Mouse (Mus musculus) forebrain, embryonic 11.5 days (tissue): ENCODE data around the gene Irf4. TPM values are rescaled to one million over a fixed set of nuclear protein-coding genes. Genes with fewer than 3 reads are reported as not detected.

ENCODE experiments used
- ATAC-seq: fragments of 200-750 bp; cut with Nextera tagmentation; replicated peaks from 2 replicates; pipeline ENCODE4 v1.8.0; 2017; ENCODE audit warnings: moderate TSS enrichment; ENCODE audit not compliant: low FRiP score
- DNase-seq: peaks from one replicate; pipeline ENCODE4 v3.0.0-alpha.2; 2017; ENCODE audit warnings: low spot score
- H3K27ac ChIP-seq: fragments of 300-500 bp; sonication (generic); 2 replicates; pipeline ENCODE4 v1.5.1; 2014; ENCODE audit warnings: low read depth, low read length
- H3K27me3 ChIP-seq: fragments of 300-500 bp; sonication (generic); 2 replicates; pipeline ENCODE4 v1.6.1; 2014; ENCODE audit warnings: mild to moderate bottlenecking, low read length, mixed read lengths; ENCODE audit not compliant: control insufficient read depth, insufficient read depth
- H3K36me3 ChIP-seq: fragments of 300-500 bp; sonication (generic); 2 replicates; pipeline ENCODE4 v1.6.1; 2014; ENCODE audit warnings: mild to moderate bottlenecking, low read length, moderate library complexity, mixed read lengths; ENCODE audit not compliant: control insufficient read depth, insufficient read depth
- H3K4me1 ChIP-seq: fragments of 300-500 bp; sonication (generic); replicated peaks from 2 replicates; pipeline ENCODE4 v1.6.1; 2014; ENCODE audit warnings: low read length, mixed read lengths; ENCODE audit not compliant: control insufficient read depth, insufficient read depth
- H3K4me2 ChIP-seq: fragments of 300-500 bp; sonication (generic); 2 replicates; pipeline ENCODE4 v1.6.1; 2014; ENCODE audit warnings: low read depth, mild to moderate bottlenecking, low read length, moderate library complexity, mixed read lengths; ENCODE audit not compliant: severe bottlenecking
- H3K4me3 ChIP-seq: fragments of 300-500 bp; sonication (generic); 2 replicates; pipeline ENCODE4 v1.5.1; 2014; ENCODE audit warnings: low read depth, low read length
- H3K9ac ChIP-seq: fragments of 300-500 bp; sonication (generic); 2 replicates; pipeline ENCODE4 v1.6.1; 2014; ENCODE audit warnings: low read length
- H3K9me3 ChIP-seq: fragments of 300-500 bp; sonication (generic); 2 replicates; pipeline ENCODE4 v1.6.1; 2016; ENCODE audit warnings: low read length, mixed read lengths; ENCODE audit not compliant: control insufficient read depth
- WGBS: fragments of 180-500 bp; shearing (Covaris S2); extraction: QIAGEN DNeasy Blood & Tissue Kit; methylation state at CpG from one replicate; pipeline ENCODE4 v1.1.7; 2014; 5-methylcytosine and 5-hydroxymethylcytosine counted together
- polyA plus RNA-seq: library from polyadenylated mRNA; unstranded; fragments of >200 nt; fragmentation: Nextera tagmentation; extraction: Ambion mirVana; gene quantifications from 2 replicates; pipeline ENCODE4 v1.2.1, GENCODE M21; 2014

Gene Irf4
- polyA plus RNA-seq, 1 experiment from 2014 or later: 0.07 TPM

DNA sequence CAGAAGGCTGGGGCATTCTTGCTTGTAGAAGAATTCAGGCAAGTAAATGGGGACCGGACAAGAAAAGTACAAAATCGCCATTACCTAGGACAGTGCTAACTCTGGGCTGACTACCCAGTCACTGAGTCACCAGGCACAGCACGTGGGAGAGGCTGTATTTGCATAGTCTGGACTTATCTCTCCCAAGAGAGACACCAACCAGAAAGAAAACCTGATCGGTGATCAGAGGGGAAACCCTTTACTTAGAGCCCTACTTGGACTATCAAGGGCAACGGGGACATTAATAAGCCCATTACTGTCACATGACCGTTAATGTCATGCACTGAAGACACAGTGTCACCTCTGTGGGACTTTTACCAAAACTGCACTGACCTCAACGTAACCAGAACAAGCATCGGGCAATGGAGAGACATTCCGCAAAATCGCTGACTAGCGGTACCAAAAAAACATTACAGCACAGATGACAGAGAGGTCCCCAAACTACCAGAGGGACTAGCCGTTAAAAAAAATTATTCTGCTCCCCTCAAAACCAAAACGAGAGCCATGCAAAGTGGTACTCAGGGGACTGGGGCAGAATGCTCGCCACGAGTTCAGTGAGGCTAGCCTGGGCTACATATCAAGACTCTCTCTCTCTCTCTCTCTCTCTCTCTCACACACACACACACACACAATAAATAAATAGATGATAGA is 18.8 kb upstream of the Irf4 start:
- no peak for ATAC-seq
- H3K4me1 ChIP-seq: no peaks in the 10 kb centered on the region
- no peak overlapping the region for H3K27ac ChIP-seq
- H3K4me3 ChIP-seq: no peak overlapping the region
- 89% methylated on average over 15 of the region's 15 CpGs for WGBS
- no peak overlapping the region for H3K9ac ChIP-seq
- no peak overlapping the region for H3K4me2 ChIP-seq
- H3K9me3 ChIP-seq: no peaks in the 10 kb centered on the region
- H3K27me3 ChIP-seq: no peaks in the 10 kb centered on the region
- H3K36me3 ChIP-seq: no peaks in the 10 kb centered on the region
- DNase-seq: no peak

DNA sequence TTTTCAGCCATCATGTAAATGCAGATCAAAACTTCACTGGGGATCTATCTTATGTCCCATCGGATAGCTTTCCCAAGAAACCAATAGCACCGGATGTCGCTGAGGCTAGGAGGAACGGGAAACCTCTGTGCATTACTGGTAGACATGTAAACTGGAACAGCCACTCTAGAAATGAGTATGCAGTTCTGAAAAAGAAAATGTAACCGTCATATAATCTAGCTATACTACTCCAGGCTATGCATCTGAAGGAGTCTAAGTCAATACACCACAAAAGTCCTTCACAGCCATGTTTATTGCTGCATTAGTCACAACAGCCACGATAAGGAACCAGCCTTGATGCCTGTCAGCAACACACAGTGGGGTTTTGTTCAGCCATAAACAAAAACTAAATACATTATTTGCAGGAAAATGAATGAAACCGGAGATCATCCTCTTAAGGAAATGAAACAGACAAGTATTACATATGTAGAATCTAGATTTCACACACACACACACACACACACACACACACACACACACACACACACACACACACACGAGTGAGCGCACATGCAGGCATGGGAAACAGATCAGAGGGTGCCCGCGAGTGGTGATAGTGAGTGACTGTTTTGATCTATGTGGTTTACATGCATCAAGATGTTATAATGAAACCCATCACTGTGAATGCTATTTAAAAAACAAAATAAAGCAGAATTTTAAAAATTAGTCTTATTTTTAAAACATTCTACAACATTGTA is 16.1 kb upstream of the Irf4 start:
- DNase-seq: no peak
- no peak for ATAC-seq
- 84% methylated on average over 11 of the region's 11 CpGs for WGBS
- no peaks in the 10 kb centered on the region for H3K4me1 ChIP-seq
- H3K36me3 ChIP-seq: no peaks in the 10 kb centered on the region
- no peak overlapping the region for H3K4me3 ChIP-seq
- H3K9me3 ChIP-seq: no peaks in the 10 kb centered on the region
- H3K27ac ChIP-seq: no peak overlapping the region
- no peak overlapping the region for H3K4me2 ChIP-seq
- H3K27me3 ChIP-seq: no peaks in the 10 kb centered on the region
- no peak overlapping the region for H3K9ac ChIP-seq

DNA sequence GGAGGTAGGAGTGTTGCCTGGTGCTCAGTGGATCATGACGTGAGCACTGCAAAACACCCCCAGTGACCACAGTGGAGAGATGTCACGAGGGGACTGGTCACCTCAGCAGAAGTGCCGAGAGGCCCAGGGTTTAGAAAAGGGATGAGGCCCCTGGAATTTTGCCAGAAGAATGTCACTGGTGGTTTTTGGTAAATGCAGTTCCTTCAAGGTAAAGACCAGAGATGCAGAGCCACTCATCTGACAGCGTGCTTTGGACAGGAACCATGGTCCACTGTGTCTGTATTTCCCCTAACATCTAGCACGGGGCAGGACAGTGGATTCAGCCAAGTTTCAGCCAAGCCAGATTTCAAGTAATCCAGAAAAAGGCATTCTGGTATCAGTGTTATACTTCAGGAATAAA is 12.3 kb upstream of the Irf4 start:
- Histone ChIP-seq H3K4me1 (no peaks in the 10 kb centered on the region), H3K9ac (no peak overlapping the region), H3K4me3 (no peak overlapping the region), H3K27ac (no peak overlapping the region), H3K4me2 (no peak overlapping the region), H3K9me3 (no peaks in the 10 kb centered on the region), H3K36me3 (no peaks in the 10 kb centered on the region), H3K27me3 (no peaks in the 10 kb centered on the region)
- DNase-seq (no peak), ATAC-seq (no peak)
- WGBS: 84% methylated on average over 5 of the region's 5 CpGs

DNA sequence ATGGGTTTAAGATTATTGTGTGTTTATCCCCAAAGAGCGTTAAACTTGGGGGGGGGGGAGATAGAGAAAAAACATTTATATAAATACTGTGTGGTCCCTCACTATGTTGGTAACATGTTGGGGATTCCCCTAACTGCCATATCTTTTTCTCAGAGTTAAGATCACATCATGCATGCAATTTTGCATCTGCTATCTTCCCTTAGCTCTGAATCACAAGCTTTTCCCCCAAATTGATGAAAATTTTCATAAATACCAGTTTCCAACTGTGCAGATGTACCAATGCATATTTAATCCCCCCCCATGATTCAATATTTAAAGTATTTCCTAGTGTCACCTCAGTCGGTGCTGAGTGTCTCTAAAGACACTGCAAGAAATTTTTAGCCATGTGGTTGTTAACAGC is 11.8 kb upstream of the Irf4 start:
- H3K36me3 ChIP-seq: no peaks in the 10 kb centered on the region
- WGBS: 88% methylated on average over 2 of the region's 2 CpGs
- no peak overlapping the region for H3K27ac ChIP-seq
- DNase-seq (no peak), ATAC-seq (no peak)
- H3K4me3 ChIP-seq: no peak overlapping the region
- no peak overlapping the region for H3K4me2 ChIP-seq
- H3K4me1 ChIP-seq: no peaks in the 10 kb centered on the region
- H3K9ac ChIP-seq: no peak overlapping the region
- H3K9me3 ChIP-seq: no peaks in the 10 kb centered on the region
- H3K27me3 ChIP-seq: no peaks in the 10 kb centered on the region

DNA sequence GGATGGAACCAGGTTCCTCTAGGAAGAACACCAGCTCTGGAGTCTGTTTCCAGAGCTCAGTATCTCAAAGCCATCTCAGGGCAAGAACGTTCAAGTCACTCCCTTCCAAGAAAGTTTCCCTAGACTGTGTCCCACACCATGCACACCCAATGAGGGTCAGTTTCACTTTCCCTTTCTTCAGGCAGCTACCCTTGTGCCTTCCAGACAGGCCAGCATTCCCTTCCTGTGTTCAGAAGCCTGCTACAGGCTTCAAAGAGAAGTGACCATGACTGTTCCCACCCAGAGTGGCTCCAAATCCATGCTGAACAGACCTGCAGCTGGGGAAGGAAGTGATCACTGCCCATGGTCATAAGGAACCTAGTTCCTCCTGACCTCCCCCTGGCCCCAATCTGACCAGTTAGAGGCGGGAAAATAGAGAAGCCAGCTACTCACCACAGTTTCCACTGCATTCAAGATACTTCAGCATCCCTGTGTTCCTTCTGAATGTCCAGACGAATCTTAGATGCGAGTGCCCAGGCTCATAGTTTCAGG is 10.7 kb upstream of the Irf4 start:
- Histone ChIP-seq H3K27me3 (no peaks in the 10 kb centered on the region), H3K9ac (no peak overlapping the region), H3K4me1 (no peaks in the 10 kb centered on the region), H3K27ac (no peak overlapping the region), H3K36me3 (no peaks in the 10 kb centered on the region), H3K9me3 (no peaks in the 10 kb centered on the region), H3K4me3 (no peak overlapping the region), H3K4me2 (no peak overlapping the region)
- DNase-seq (no peak), ATAC-seq (no peak)
- 75% methylated on average over 4 of the region's 4 CpGs for WGBS

DNA sequence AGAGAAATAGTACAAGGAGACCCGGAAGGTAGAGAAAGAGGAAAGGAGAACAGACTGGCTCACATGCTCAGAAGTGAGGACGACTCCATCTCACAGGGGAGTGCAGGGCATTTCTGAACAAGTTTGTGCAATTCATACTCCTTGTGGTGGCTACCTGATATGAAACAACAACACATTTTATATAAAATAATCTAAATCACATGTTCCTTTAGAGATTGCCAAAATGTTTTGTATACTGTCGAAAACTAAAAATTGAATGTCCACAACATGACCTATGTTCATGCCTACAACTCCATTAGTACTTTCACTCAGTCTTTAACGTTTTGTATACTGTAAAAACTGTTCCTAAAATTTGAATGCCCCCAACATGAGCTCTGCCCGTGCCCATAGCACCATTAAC is 7.9 kb upstream of the Irf4 start:
- H3K36me3 ChIP-seq: no peaks in the 10 kb centered on the region
- H3K4me2 ChIP-seq: no peak overlapping the region
- no peaks in the 10 kb centered on the region for H3K27me3 ChIP-seq
- H3K4me3 ChIP-seq: no peak overlapping the region
- H3K9me3 ChIP-seq: no peaks in the 10 kb centered on the region
- no peak overlapping the region for H3K9ac ChIP-seq
- no peaks in the 10 kb centered on the region for H3K4me1 ChIP-seq
- DNase-seq: no peak
- H3K27ac ChIP-seq: no peak overlapping the region
- WGBS: 76% methylated on average over 5 of the region's 5 CpGs
- no peak for ATAC-seq

DNA sequence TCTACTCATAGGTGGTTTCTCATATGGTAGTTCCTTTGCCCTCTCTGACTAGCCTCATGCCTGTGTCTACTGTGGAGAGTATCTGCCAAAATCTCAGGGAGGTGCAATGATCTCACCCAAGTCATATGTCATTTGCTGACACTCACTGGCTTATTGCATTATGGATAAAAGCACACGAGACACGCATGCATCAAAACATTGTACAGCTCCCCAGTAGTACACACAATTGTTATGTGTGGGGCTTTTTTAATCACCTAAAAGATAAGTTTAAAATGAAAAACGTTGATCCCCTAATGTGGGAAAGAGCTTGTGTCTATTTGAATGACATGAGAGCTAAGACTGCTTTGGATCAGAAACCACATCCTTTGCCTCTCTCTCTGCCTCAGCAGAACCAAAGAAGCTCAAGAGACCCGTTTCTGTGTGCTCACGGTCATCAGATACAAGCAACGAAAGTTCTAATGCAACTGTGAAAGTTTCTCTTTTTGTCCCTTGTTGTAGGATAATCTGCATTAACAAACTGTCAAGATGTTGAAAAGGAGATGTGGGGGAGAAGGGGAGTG is 6.5 kb upstream of the Irf4 start:
- H3K4me1 ChIP-seq: no peaks in the 10 kb centered on the region
- no peak for DNase-seq
- no peak overlapping the region for H3K27ac ChIP-seq
- no peak overlapping the region for H3K4me3 ChIP-seq
- no peaks in the 10 kb centered on the region for H3K9me3 ChIP-seq
- 78% methylated on average over 6 of the region's 6 CpGs for WGBS
- no peaks in the 10 kb centered on the region for H3K27me3 ChIP-seq
- no peak for ATAC-seq
- no peak overlapping the region for H3K4me2 ChIP-seq
- H3K36me3 ChIP-seq: no peaks in the 10 kb centered on the region
- no peak overlapping the region for H3K9ac ChIP-seq

DNA sequence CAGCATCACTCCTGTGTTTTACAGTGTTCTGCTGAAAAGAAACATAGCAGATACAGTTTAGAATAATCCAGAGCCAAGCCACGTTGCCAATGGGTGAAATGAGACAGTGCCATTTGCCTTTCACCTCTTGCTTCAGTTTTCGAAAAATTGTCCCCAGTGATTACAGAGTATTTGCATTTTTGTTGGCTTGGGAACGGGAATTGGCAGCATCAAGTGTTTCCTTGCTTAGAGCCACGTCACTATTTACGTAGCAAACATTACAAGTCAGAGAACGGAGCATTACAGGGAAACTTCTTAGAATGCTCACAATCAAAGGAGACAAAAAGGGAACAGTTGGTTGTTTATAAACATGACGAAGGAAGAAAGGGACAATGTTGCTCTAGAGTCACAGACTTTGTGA is 3.9 kb upstream of the Irf4 start:
- no peak for DNase-seq
- peaks cover 8% of the 10 kb centered on the region for H3K4me1 ChIP-seq
- no peak for ATAC-seq
- peaks cover 19% of the 10 kb centered on the region for H3K27me3 ChIP-seq
- H3K36me3 ChIP-seq: no peaks in the 10 kb centered on the region
- H3K27ac ChIP-seq: no peak overlapping the region
- H3K9me3 ChIP-seq: no peaks in the 10 kb centered on the region
- H3K4me2 ChIP-seq: no peak overlapping the region
- 82% methylated on average over 7 of the region's 7 CpGs for WGBS
- H3K9ac ChIP-seq: no peak overlapping the region
- no peak overlapping the region for H3K4me3 ChIP-seq
